Mouse (Mus musculus): Measurements from ENCODE around the gene Pramef20. TPM values are rescaled to one million over a fixed set of nuclear protein-coding genes. Genes with fewer than 3 reads are reported as not detected.
"Not testable (repeated sequence)": the region's sequence is repeated elsewhere in the genome, so short reads cannot be mapped to it uniquely, and the experiment has no call there.

Pramef20 gene
- not detected in 2 replicates for polyA plus RNA-seq (2016; fragmentation: Nextera tagmentation; extraction: Ambion mirVana)

DNA sequence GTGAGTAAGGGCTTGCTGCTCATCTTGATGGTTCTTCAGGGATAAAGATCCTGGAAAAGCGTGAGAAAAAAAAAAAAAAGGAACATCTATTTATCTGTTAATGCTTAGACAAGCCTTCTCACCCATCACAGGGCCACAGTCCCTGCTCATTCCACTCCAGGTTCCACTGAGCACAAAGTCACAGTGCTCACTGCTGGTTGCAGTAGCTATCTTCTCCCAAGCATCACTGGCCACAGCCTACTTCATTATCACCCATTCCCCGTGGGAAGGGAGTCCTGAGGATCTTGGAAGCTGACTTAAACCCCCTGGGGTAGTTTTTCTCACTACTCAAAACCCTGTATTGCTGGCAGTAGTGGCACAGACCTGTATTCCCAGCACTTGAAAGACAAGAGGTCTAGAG is at the start of gene Pramef20:
Gene Pramef20, minus strand, starts transcription at position 23 of the 400 bp plus-strand sequence.
- no peaks in the 10 kb centered on the region for H3K36me3 ChIP-seq
- H3K9me3 ChIP-seq (replicated peaks): no peaks in the 10 kb centered on the region
- no peak within 1 kb of the TSS for H3K9ac ChIP-seq
- H3K4me2 ChIP-seq: no peak within 1 kb of the TSS
- WGBS: 47% methylated on average over 2 of the region's 2 CpGs
- H3K27ac ChIP-seq (ENCODE audit: poor library complexity, severe bottlenecking): no peak within 1 kb of the TSS
- no peaks in the 10 kb centered on the region for H3K27me3 ChIP-seq (replicated peaks)
- no peak for ATAC-seq (ENCODE audit: insufficient number of reproducible peaks, low FRiP score)
- H3K4me3 ChIP-seq: no peak within 1 kb of the TSS
- no peaks in the 10 kb centered on the region for H3K4me1 ChIP-seq (replicated peaks)

DNA sequence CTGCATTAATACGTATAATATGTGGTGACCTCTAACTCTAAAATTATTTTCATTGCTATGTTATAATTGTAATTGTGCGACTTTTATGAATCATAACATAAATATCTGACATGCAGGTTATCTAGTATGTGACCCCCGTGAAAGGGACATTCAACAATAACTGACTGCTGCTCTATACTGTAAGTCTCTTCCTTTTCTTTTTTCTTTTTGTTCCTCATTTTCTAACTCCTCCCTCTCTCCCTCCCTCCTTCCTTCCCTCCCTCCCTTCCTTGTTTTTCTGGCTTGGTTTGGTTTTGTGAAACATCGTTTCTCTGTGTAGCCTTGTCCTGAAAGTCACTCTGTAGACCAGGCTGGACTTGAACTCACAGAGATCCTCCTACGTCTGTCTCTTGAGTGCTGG is 46.9 kb upstream of the Pramef20 start:
- H3K4me1 ChIP-seq (replicated peaks): no peaks in the 10 kb centered on the region
- no peaks in the 10 kb centered on the region for H3K9me3 ChIP-seq (replicated peaks)
- no peaks in the 10 kb centered on the region for H3K27me3 ChIP-seq (replicated peaks)
- H3K4me3 ChIP-seq: no peak overlapping the region
- no peak overlapping the region for H3K4me2 ChIP-seq
- WGBS: 76% methylated on average over 5 of the region's 5 CpGs
- no peak overlapping the region for H3K27ac ChIP-seq (ENCODE audit: poor library complexity, severe bottlenecking)
- ATAC-seq (ENCODE audit: insufficient number of reproducible peaks, low FRiP score): no peak
- no peaks in the 10 kb centered on the region for H3K36me3 ChIP-seq
- H3K9ac ChIP-seq: no peak overlapping the region

DNA sequence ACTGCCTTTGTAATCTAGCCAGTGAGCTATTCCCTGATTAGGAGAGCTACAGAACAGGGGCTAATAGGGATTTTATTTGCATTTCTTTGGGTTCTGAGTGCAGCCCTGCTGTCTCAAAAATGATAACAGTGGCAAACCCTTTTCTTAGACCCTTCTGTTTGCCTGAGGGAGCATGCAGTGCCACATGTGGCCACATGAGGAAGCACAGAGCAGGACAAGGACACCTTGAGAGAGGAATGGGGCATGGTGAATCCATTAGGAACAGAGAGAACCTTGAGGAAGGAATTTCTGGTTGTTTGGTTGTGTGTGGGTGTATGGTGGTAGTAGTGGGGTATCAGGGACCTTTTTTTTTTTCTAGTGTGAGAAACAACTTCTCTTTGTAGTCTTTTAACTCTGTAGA is 42.9 kb upstream of the Pramef20 start:
- no peak overlapping the region for H3K4me2 ChIP-seq
- no peak for ATAC-seq (ENCODE audit: insufficient number of reproducible peaks, low FRiP score)
- no peaks in the 10 kb centered on the region for H3K4me1 ChIP-seq (replicated peaks)
- no peaks in the 10 kb centered on the region for H3K36me3 ChIP-seq
- no peak overlapping the region for H3K4me3 ChIP-seq
- no peak overlapping the region for H3K27ac ChIP-seq (ENCODE audit: poor library complexity, severe bottlenecking)
- no peak overlapping the region for H3K9ac ChIP-seq
- H3K9me3 ChIP-seq (replicated peaks): no peaks in the 10 kb centered on the region
- no peaks in the 10 kb centered on the region for H3K27me3 ChIP-seq (replicated peaks)

DNA sequence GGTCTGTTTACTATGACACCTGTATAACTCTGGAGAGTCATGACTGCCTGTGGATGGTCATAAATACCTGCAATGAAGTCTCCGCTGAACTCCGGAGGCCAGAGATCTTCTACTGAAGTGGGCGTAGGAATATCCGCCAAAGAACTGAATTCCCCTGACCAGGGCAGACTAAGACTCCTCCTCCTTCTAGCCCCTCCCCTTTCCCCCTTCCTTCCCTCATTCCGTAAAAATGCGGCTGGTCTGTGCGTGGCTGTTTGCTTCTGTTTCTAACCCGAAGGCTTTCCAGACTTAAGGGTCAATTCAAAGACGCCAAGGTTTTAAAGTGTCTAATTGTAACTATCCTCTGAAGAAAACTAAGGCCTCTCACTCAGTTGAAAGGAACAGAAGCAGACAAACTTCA is 30.6 kb upstream of the Pramef20 start, which contains the start of gene Pramef12:
Gene Pramef12, minus strand, starts transcription at position 175 of the 400 bp plus-strand sequence.
- WGBS: 60% methylated on average over 9 of the region's 9 CpGs
- Histone ChIP-seq H3K9ac (no peak within 1 kb of the TSS), H3K4me1 (replicated peaks) (peaks cover 6% of the 10 kb centered on the region; the same call in 1 of the 2 replicates), H3K4me2 (no peak within 1 kb of the TSS), H3K4me3 (no peak within 1 kb of the TSS), H3K27me3 (replicated peaks) (no peaks in the 10 kb centered on the region), H3K9me3 (replicated peaks) (no peaks in the 10 kb centered on the region), H3K27ac (ENCODE audit: poor library complexity, severe bottlenecking) (no peak within 1 kb of the TSS), H3K36me3 (no peaks in the 10 kb centered on the region)
- ATAC-seq (ENCODE audit: insufficient number of reproducible peaks, low FRiP score): no peak

DNA sequence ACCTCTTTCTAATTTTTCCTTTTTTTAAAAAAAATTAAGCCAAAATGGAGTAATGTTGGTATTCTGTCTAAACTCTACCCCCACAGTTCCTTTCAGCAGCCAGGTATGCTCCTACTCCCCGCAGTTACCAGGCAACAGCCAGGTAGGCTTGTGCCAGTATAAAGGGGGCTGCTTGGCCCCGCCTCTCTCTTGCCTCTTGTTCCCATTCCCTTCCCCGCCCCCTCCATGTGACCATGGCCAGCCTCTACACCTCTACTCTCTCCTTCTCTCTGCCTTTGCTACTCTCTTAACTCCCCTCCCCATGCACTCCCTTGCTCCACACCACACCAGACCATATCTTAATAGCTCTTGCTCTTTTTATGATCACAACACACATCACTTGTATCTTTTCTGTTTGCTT is 28.5 kb upstream of the Pramef20 start:
- ATAC-seq (ENCODE audit: insufficient number of reproducible peaks, low FRiP score): no peak
- WGBS: 62% methylated on average over 3 of the region's 3 CpGs
- Histone ChIP-seq H3K9me3 (replicated peaks) (no peaks in the 10 kb centered on the region), H3K36me3 (no peaks in the 10 kb centered on the region), H3K27me3 (replicated peaks) (no peaks in the 10 kb centered on the region), H3K4me3 (no peak overlapping the region), H3K4me2 (no peak overlapping the region), H3K27ac (ENCODE audit: poor library complexity, severe bottlenecking) (no peak overlapping the region), H3K9ac (no peak overlapping the region), H3K4me1 (replicated peaks) (peaks cover 8% of the 10 kb centered on the region; the same call in 1 of the 2 replicates)

DNA sequence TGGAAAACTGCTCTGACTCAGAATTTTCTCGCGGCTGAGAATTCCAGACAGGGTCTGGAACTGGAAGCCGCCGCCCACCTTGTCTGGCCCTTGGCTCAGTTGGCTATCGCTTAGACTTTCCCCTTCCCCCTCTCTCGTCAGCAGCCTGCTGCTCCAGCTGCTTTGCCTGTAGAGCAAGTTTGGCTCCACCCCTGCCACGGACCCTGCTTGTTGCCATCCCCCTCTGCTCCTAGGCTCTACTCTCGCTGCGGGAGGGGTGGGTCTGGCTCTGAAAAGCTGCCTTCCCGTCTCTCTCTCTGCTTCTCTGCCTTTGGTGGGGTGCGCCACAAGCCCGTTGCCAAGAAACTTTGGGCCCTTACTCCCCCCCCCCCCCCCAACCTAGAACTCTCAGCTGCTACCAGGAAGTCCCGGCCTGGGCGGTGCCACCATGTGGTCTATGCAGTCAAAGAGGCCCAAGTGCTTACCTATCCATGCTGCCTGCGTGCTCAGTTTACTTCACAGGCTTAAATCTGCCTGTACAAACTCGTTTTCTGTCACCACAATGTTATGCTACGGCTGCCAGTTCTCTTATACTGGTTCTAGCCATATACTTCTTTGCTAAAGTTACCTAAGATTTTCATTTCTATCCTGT is 26.8 kb upstream of the Pramef20 start:
- peak; percentile 83 for ATAC-seq (ENCODE audit: insufficient number of reproducible peaks, low FRiP score)
- Histone ChIP-seq H3K9ac (peak overlapping the region; percentile 42; the same call in 1 of the 2 replicates), H3K4me3 (peak overlapping the region; percentile 50), H3K27me3 (replicated peaks) (no peaks in the 10 kb centered on the region), H3K4me2 (peak overlapping the region; percentile 69), H3K27ac (ENCODE audit: poor library complexity, severe bottlenecking) (peak overlapping the region; percentile 39), H3K4me1 (replicated peaks) (peaks cover 8% of the 10 kb centered on the region; the same call in 1 of the 2 replicates), H3K36me3 (no peaks in the 10 kb centered on the region), H3K9me3 (replicated peaks) (no peaks in the 10 kb centered on the region)
- WGBS: 8% methylated on average over 17 of the region's 17 CpGs

DNA sequence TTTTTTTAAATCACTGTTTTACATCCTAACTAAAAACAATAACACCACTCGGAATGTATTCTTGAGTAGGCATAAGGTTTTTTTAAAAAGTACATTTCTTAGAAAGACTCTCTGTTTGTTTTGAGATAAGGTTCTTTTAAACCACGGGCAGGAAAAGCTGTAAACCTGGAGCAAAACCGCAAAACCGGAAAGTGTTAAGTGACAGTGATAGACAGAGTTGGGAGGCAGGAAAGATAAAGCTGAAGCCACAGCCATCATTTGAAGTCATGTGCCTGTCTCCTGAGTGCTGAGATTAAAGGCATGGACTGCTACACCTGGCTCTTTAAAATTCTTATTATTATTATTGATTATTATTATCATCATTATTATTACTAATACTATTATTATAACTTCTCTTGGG is 25.0 kb upstream of the Pramef20 start:
- H3K9ac ChIP-seq: no peak overlapping the region
- H3K9me3 ChIP-seq (replicated peaks): no peaks in the 10 kb centered on the region
- no peak overlapping the region for H3K4me2 ChIP-seq
- no peaks in the 10 kb centered on the region for H3K36me3 ChIP-seq
- no peak for ATAC-seq (ENCODE audit: insufficient number of reproducible peaks, low FRiP score)
- H3K27ac ChIP-seq (ENCODE audit: poor library complexity, severe bottlenecking): no peak overlapping the region
- H3K27me3 ChIP-seq (replicated peaks): no peaks in the 10 kb centered on the region
- 15% methylated on average over 4 of the region's 4 CpGs for WGBS
- H3K4me1 ChIP-seq (replicated peaks): peaks cover 8% of the 10 kb centered on the region; the same call in 1 of the 2 replicates
- no peak overlapping the region for H3K4me3 ChIP-seq

DNA sequence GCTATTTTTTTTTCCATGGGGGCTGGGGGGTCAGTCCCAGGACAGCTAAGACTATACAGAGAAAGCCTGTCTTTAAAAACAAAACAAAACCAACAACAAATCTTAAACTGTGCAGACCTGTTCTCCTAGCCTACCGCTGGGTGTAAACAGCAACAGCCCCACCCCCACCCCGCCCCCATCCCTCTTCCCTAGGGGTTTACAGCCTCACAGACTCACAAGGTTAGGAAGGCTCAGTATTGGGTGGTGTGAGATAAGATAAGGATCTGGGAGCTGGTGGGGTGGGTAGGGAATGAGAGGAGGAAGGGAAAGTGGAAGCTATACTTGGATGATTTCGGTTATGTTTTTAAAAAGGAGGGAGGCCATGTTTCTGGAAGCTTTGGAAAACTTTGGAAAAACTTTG is 18.6 kb upstream of the Pramef20 start:
- Histone ChIP-seq H3K4me1 (replicated peaks) (no peaks in the 10 kb centered on the region), H3K27ac (ENCODE audit: poor library complexity, severe bottlenecking) (no peak overlapping the region), H3K36me3 (no peaks in the 10 kb centered on the region), H3K9me3 (replicated peaks) (no peaks in the 10 kb centered on the region), H3K4me2 (no peak overlapping the region), H3K9ac (no peak overlapping the region), H3K4me3 (no peak overlapping the region), H3K27me3 (replicated peaks) (no peaks in the 10 kb centered on the region)
- WGBS: 25% methylated on average over 3 of the region's 3 CpGs
- no peak for ATAC-seq (ENCODE audit: insufficient number of reproducible peaks, low FRiP score)

DNA sequence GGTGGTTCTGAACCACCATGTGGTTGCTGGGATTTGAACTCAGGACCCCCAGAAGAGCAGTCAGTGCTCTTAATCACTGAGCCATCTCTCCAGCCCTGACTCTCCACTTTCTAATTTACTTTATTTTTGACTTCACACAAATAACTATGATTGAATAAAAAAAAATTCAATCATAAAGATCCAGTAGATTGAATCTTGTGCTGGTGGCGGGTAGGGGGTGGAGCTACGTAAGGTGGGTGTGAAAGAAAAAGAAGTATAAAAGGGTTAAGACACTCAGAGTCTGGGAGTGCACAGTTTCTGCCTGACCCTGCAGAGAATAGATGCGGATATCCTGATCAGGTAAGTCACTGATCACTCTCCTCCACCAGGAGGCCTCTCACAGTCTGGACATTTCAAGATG is 20.1 kb downstream of the Pramef20 start, which contains the start of gene Gm13119:
Gene Gm13119, plus strand, starts transcription at position 301 of the 400 bp plus-strand sequence.
- H3K4me3 ChIP-seq; H3K9ac ChIP-seq; H3K27me3 ChIP-seq (replicated peaks); H3K9me3 ChIP-seq (replicated peaks); H3K27ac ChIP-seq (ENCODE audit: poor library complexity, severe bottlenecking); H3K36me3 ChIP-seq; H3K4me2 ChIP-seq; ATAC-seq (ENCODE audit: insufficient number of reproducible peaks, low FRiP score); H3K4me1 ChIP-seq (replicated peaks): not testable (repeated sequence)
- WGBS: 84% methylated on average over 3 of the region's 3 CpGs

DNA sequence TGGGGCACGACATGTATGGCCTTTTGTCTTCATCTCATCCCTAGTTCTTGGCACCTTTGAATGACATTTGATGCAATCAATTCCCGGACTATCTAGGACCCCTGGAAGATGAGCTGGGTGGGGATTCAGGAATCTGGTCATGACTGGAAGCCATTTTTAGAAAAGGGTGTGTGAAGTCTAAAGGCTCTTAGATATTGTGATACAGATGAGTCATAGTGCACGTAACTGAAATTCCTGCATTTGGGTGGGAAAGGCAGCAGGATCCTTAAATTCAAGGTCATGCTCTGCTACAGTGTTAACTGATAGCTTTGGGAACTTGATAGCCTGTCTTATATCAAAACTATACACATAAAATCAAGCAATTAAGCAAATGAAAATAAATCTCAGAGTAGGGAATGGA is 41.9 kb downstream of the Pramef20 start:
- not testable (repeated sequence) for H3K4me1 ChIP-seq (replicated peaks); H3K36me3 ChIP-seq; H3K9me3 ChIP-seq (replicated peaks); H3K4me2 ChIP-seq; ATAC-seq (ENCODE audit: insufficient number of reproducible peaks, low FRiP score); H3K27me3 ChIP-seq (replicated peaks); H3K27ac ChIP-seq (ENCODE audit: poor library complexity, severe bottlenecking); H3K4me3 ChIP-seq; H3K9ac ChIP-seq
- 75% methylated on average over 3 of the region's 3 CpGs for WGBS

DNA sequence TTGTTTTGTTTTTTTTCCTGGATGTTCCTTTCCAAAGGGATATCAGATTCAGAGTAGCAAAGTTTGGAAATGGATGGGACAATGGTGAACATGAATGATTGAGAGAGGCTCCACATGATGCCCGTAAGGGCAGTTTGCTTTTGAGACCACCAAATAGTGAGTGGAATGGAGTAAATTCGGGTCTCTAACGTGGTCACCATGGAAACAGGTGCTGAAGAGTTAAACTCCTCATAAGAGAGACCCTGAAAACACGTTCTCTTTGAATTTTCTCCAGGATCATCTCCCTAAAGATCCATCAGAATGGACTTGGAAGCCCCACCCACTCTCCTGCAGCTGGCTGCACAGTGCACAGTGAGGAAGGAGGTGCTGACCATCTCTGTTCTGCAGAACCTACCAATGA is 47.8 kb downstream of the Pramef20 start, which contains the start of gene Gm13128:
Gene Gm13128, plus strand, starts transcription at position 301 of the 400 bp plus-strand sequence.
- H3K4me2 ChIP-seq; H3K4me1 ChIP-seq (replicated peaks); H3K9ac ChIP-seq; ATAC-seq (ENCODE audit: insufficient number of reproducible peaks, low FRiP score); H3K9me3 ChIP-seq (replicated peaks); H3K36me3 ChIP-seq; H3K27ac ChIP-seq (ENCODE audit: poor library complexity, severe bottlenecking); H3K27me3 ChIP-seq (replicated peaks); H3K4me3 ChIP-seq: not testable (repeated sequence)
- WGBS: 56% methylated on average over 4 of the region's 4 CpGs

All from heart, embryonic 12.5 days (tissue).